Mouse (Mus musculus): Measurements from ENCODE around the gene Katnb1.

GRCm38 (mm10) chr8:95059812-95060533 lies 21.0 kb upstream of the Katnb1 start:
- TF ChIP-seq CTCF (IDR thresholded peaks at IDR 0.05; ENCODE audit: control insufficient read depth, insufficient read depth, insufficient replicate concordance, low read depth, low read length) (no peak), POLR2A (IDR thresholded peaks at IDR 0.05; ENCODE audit: control insufficient read depth, low read depth, low read length) (no peak)

All from testis, adult 2 months (tissue).